Mouse (Mus musculus) heart, adult 8-10 months (tissue): ENCODE data around the gene P4htm. TPM values are rescaled to one million over a fixed set of nuclear protein-coding genes. Genes with fewer than 3 reads are reported as not detected.
"Not testable (repeated sequence)": the region's sequence is repeated elsewhere in the genome, so short reads cannot be mapped to it uniquely, and the experiment has no call there.

Experiments used
- DNase-seq: peaks from one replicate; pipeline ENCODE4 v3.0.0; 2022; ENCODE audit warnings: low spot score
- total RNA-seq, 4 experiments: library from RNA; stranded (reverse); gene quantifications; 2 replicates each; pipeline ENCODE4 v1.2.4; 2022

P4htm gene
- total RNA-seq = 10 to 100 TPM; 13.0 to 23.5 (median 14.6) TPM

DNA sequence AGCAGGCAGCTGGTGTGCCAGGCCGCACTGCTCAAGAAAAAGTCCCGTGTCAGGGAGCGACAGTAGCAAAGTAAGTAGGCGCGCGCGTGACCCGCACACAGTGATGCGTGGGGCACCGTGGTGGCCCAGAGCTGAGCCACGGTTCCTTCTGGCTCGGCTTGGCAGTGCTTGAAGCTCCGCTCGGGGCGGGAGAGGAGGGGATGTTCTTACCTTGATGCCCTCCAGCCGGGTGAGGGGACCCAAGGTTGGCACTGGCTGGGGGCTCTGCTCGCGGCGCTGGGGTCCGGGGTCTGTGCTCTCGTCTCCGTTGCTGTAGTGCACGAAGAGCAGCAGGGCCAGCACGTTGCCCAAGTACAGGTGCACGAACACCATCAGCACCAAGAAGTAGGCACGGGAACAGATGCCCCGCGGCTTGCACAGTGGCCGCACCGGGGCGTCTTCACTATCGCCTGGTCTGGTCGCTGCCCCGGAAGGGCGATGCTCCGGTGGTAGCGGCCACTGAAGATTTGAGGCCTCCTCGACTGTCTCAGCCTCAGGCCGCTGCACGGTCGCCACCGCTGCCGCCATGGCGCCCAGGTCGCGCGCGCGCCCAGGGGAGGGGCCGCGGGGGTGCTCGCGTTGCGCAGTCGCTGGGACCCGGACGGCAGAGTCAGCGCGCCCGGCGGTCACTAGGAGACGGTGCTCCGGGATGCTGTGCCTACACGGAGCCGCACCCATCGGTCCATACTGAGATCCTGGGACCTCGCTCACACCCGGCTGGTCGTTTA lies at the start of gene P4htm:
Gene P4htm, minus strand, starts transcription at position 670 of the 767 bp plus-strand sequence.
- peak; percentile 43 for DNase-seq

DNA sequence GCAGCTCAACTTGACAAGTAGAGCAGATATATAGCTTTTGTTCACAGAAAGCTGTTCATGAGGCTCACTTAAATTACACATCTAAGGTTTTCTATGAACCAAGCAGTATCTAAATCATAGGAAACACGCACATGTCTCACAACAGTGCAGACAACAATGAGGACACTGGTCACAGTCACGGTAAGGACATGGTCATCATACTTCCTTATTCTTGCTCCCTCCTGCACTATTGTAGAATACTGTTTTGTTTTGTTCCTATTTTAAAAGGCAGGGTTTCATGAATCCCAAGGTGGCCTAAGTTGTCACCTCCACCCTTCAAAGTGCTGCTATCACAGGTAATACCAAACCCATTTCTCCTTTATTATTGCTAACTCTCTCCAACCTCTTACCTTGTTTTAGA lies 42.4 kb upstream of the P4htm start:
- DNase-seq = no peak

GRCm38 (mm10) chr9:108635415-108635814 lies 37.9 kb upstream of the P4htm start:
- DNase-seq = no peak

DNA sequence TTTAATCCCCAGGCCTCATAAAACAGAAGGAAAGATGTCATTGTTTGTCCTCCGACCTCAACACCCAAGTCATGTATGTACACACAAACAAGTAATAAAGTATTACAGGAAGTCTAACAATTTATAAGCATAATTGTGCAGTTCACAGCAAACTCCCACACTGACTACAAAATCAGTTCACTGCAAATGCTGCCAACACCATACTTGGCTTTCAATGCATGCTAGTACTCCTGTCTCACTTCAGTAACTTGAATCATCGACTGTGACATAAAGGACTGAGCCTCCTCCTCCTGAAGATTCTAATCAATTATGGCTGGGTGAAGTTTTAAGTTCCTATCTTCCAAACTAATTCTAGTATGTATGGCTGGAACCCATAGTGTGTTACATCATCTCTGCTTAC lies 36.4 kb upstream of the P4htm start:
- no peak for DNase-seq

GRCm38 (mm10) chr9:108632375-108632774 lies 34.9 kb upstream of the P4htm start:
- no peak for DNase-seq

DNA sequence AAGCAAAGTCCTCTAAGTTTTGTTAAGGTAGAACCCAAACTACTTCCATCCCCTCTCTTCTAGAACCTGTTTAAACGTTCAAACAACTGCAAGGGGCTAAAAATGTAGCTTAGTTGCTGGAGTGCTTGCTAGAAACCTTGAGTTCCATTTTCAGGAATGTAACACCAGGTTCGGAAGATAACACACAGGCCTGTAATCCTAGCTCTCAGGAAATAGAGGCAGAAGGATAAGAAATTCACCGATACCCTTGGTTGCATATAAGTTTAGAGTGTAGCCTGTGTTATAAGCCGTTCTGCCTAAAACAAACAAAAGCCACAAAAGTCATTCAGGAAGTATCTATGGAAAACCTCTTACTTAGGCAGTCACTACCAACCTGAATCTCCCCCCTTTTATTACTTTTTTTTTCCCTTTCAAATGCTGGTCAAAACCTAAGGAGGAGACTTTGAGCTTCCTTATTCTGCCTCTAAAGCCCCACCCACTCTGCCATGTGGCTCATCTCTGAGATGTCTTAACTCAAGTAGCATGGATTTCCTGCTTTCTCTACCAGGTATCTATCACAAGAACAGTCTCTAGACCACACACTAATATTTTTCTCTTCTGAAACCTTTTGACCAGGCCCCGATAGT lies 34.3 kb upstream of the P4htm start:
- no peak for DNase-seq

- DNase-seq = no peak
Observed at GRCm38 (mm10) chr9:108630683-108631082, 33.2 kb upstream of the P4htm start.

GRCm38 (mm10) chr9:108628141-108628540 lies 30.7 kb upstream of the P4htm start:
- DNase-seq = no peak

GRCm38 (mm10) chr9:108626498-108626897 lies 29.0 kb upstream of the P4htm start:
- DNase-seq = peak; percentile 34

DNA sequence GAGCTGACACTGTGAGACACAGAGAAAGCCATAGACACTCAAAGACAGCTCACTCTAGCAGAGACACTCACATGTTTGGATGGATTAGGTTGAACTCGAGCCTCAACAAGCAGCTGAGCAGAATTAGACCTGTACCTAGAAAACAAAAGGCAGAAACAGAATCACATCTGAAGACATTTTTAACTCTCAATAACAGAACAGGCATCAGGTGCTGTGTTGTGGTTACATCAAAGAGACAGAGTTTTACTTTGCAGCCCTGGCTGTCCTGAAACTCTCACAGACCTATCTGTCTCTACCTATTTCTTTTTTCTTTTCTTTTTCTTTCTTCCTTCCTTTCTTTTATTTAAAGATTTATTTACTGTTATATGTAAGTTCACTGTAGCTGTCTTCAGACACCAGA lies 19.8 kb upstream of the P4htm start:
- DNase-seq = no peak

- DNase-seq = no peak
Observed at GRCm38 (mm10) chr9:108611488-108611887, 14.0 kb upstream of the P4htm start.

DNA sequence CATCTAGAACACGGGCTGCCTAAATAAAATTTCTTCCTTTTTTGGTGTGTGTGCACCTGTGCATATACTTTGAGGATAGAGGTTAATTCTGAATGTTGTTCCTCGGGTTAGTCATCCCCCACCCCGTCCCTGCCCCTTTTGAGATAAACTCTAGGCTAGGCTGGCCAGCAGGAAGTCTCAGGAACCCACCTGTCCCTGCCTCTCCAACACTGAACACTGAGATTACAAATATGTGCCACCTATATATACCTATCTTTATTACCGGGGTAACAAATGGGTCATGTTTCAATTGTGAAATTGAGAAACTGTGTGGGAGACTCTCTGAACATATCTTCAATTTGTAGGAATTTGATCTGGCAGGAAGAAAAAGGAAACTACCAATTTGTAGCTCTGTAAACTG lies 11.4 kb upstream of the P4htm start:
- DNase-seq = no peak

- DNase-seq = not testable (repeated sequence)
Observed at GRCm38 (mm10) chr9:108607929-108608328, 10.5 kb upstream of the P4htm start.

- DNase-seq = no peak
Observed at GRCm38 (mm10) chr9:108601986-108602385, 4.5 kb upstream of the P4htm start.

DNA sequence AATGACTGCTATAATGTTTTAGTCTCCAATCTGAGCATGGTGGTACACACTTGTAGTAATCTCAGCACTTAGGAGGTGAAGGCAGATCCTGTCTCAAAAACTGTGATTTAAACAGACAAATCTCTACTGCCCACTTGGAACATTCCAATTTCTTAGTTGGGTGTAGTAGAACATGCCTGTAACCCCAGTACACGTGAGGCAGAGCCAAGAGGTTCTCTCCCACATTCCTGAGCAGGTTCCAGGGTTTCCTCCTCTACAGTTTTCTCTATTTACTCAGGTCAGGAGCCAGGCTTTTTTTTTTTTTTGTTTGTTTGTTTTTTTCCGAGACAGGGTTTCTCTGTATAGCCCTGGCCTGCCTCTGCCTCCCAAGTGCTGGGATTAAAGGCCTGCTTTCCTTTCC lies 2.5 kb upstream of the P4htm start:
- no peak for DNase-seq

DNA sequence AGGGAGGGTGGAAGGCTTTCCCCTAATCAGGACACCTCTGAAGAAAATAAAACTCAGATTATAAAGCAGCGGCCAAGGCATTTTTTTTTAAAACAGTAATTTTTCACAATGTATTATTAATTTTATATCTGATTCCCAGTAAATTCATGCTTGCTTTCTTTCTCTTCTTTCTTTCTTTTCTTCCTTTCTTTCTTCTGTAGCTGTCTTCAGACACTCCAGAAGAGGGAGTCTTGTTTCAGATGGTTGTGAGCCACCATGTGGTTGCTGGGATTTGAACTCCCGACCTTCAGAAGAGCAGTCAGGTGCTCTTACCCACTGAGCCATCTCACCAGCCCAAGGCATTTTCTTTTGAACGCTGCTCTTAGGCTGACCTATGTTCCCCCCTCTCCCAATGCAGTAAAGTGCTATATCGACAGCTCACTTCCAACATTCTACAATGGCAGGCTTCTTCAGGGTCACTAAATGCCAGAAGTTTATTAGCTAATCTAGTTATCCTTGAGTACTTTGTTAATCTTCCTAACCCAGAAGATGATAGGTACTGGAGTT lies 1.6 kb upstream of the P4htm start:
- DNase-seq = no peak

DNA sequence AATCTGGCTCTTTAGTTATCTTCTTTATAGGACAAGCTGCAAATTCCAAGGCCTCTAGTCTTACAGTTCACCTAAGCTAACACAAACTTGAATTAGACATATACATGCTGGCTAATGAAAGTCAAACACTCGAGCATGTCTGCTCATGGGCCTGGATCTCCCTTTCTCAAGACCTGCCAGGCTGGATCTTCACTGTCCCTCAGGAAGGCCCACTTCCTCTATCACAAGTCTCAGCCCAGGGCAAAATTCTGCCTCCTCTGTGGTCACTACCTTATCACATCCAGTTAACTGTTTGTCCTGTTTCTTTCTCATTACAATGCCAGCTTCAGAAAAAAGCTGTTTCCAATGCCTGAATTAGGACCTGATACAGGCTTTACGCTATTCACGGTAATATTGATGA lies 3.1 kb downstream of the P4htm start:
- DNase-seq = no peak

- no peak for DNase-seq
Observed at GRCm38 (mm10) chr9:108591462-108591861, 6.0 kb downstream of the P4htm start.

DNA sequence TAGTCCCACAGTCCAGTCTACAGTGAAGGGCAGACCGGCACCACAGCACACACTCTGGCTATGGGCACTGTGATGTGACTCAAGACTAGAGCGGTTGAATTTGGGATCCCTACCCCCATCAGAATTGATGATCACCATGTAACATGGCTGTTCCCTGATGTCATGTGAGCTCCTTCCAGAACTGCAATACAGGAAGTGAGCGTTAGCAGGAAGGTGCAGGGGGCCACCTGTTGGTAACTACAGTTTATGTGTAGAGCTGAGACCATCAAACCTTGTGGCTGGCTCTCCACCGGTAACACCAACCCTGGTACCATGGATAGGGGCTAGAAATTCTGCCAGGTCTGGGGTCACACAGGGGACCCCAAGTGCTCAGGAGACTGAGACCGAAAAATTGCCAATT lies 8.2 kb downstream of the P4htm start:
- DNase-seq = no peak

GRCm38 (mm10) chr9:108587571-108588180 lies 9.8 kb downstream of the P4htm start:
- peak; percentile 67 for DNase-seq

- DNase-seq = no peak
Observed at GRCm38 (mm10) chr9:108579344-108579690, 18.1 kb downstream of the P4htm start.

GRCm38 (mm10) chr9:108578545-108579343 lies 18.7 kb downstream of the P4htm start, which contains the start of gene Wdr6:
Gene Wdr6 (minus strand): TSS chr9:108578739.
- peak; percentile 85 for DNase-seq
